Mouse (Mus musculus) kidney, embryonic 16.5 days (tissue): ENCODE data around the gene Mc1r. TPM values are rescaled to one million over a fixed set of nuclear protein-coding genes. Genes with fewer than 3 reads are reported as not detected.

Experiments
- ATAC-seq: fragments of 200-750 bp; cut with Nextera tagmentation; 2 replicates; pipeline ENCODE4 v1.8.0; 2017; ENCODE audit warnings: moderate TSS enrichment; ENCODE audit not compliant: low FRiP score, low TSS enrichment
- H3K27ac ChIP-seq: fragments of 300-500 bp; sonication (generic); 2 replicates; pipeline ENCODE4 v1.5.1; 2014; ENCODE audit warnings: low read length
- H3K27me3 ChIP-seq: fragments of 300-500 bp; sonication (generic); 2 replicates; pipeline ENCODE4 v1.6.1; 2014; ENCODE audit warnings: low read length, control low read depth, mixed read lengths; ENCODE audit not compliant: insufficient read depth
- H3K36me3 ChIP-seq: fragments of 300-500 bp; sonication (generic); 2 replicates; pipeline ENCODE4 v1.6.1; 2014; ENCODE audit warnings: low read length, control low read depth, mixed read lengths; ENCODE audit not compliant: insufficient read depth
- H3K4me1 ChIP-seq: fragments of 300-500 bp; sonication (generic); 2 replicates; pipeline ENCODE4 v1.6.1; 2014; ENCODE audit warnings: low read length, control low read depth, mixed read lengths; ENCODE audit not compliant: insufficient read depth
- H3K4me2 ChIP-seq: fragments of 300-500 bp; sonication (generic); replicated peaks from 2 replicates; pipeline ENCODE4 v1.6.1; 2014; ENCODE audit warnings: low read depth, low read length
- H3K4me3 ChIP-seq: fragments of 300-500 bp; sonication (generic); 2 replicates; pipeline ENCODE4 v1.5.1; 2014; ENCODE audit warnings: mild to moderate bottlenecking, low read length
- H3K9ac ChIP-seq: fragments of 300-500 bp; sonication (generic); replicated peaks from 2 replicates; pipeline ENCODE4 v1.6.1; 2014; ENCODE audit warnings: low read length
- H3K9me3 ChIP-seq: fragments of 300-500 bp; sonication (generic); 2 replicates; pipeline ENCODE4 v1.6.1; 2016; ENCODE audit warnings: low read length, control low read depth
- WGBS: fragments of 180-500 bp; shearing (Covaris S2); extraction: QIAGEN DNeasy Blood & Tissue Kit; methylation state at CpG from one replicate; pipeline ENCODE4 v1.1.7; 2014; 5-methylcytosine and 5-hydroxymethylcytosine counted together
- polyA plus RNA-seq: library from polyadenylated mRNA; unstranded; fragments of >200 nt; fragmentation: Nextera tagmentation; extraction: Ambion mirVana; gene quantifications from 2 replicates; pipeline ENCODE4 v1.2.1, GENCODE M21; 2015

The Mc1r gene
- polyA plus RNA-seq, 1 experiment from 2014 or later: not detected

GRCm38 (mm10) chr8:123454559-123454958 lies 47.7 kb downstream of the Mc1r start:
- Histone ChIP-seq H3K4me1 (no peaks in the 10 kb centered on the region), H3K27ac (no peak overlapping the region), H3K4me2 (no peak overlapping the region), H3K27me3 (no peaks in the 10 kb centered on the region), H3K36me3 (peaks cover 53% of the 10 kb centered on the region), H3K9ac (no peak overlapping the region), H3K9me3 (no peaks in the 10 kb centered on the region), H3K4me3 (no peak overlapping the region)
- no peak for ATAC-seq
- WGBS: 93% methylated on average over 6 of the region's 6 CpGs

Other genes starting within 250 kb of the Mc1r start
- 10.5 and 12.6 TPM in 2 replicates for gene Sult5a1, start 248.8 kb upstream of the Mc1r start, polyA plus RNA-seq
- 9.6 and 11.8 TPM in 2 replicates for gene Dpep1, start 220.9 kb upstream of the Mc1r start, polyA plus RNA-seq
- 138 and 147 TPM in 2 replicates for gene Chmp1a, start 194.3 kb upstream of the Mc1r start, polyA plus RNA-seq
- 5.2 and 7.4 TPM in 2 replicates for gene Spata33, start 194.3 kb upstream of the Mc1r start, polyA plus RNA-seq
- 39.8 and 40.1 TPM in 2 replicates for gene Cdk10, start 182.3 kb upstream of the Mc1r start, polyA plus RNA-seq
- 7.5 and 8.9 TPM in 2 replicates for gene Spata2l, start 170.9 kb upstream of the Mc1r start, polyA plus RNA-seq
- 26.7 and 28.5 TPM in 2 replicates for gene Zfp276, start 152.9 kb upstream of the Mc1r start, polyA plus RNA-seq
- gene Vps9d1, start 152.8 kb upstream of the Mc1r start, polyA plus RNA-seq: 25.8 and 31.7 TPM in 2 replicates
- 36.6 and 43.8 TPM in 2 replicates for gene Fanca, start 88.5 kb upstream of the Mc1r start, polyA plus RNA-seq
- gene Spire2, start 74.4 kb upstream of the Mc1r start, polyA plus RNA-seq: 4.9 and 5.4 TPM in 2 replicates
- gene Tcf25, start 33.4 kb upstream of the Mc1r start, polyA plus RNA-seq: 168 and 175 TPM in 2 replicates
- gene Tubb3, start 4.3 kb downstream of the Mc1r start, polyA plus RNA-seq: 4.8 and 11.2 TPM in 2 replicates
- 43.7 and 44.4 TPM in 2 replicates for gene Def8, start 16.4 kb downstream of the Mc1r start, polyA plus RNA-seq
- 59.4 and 65.9 TPM in 2 replicates for gene Afg3l1, start 70.8 kb downstream of the Mc1r start, polyA plus RNA-seq
- 4.1 and 4.3 TPM in 2 replicates for gene Dbndd1, start 108.4 kb downstream of the Mc1r start, polyA plus RNA-seq
- gene Gas8, start 111.7 kb downstream of the Mc1r start, polyA plus RNA-seq: 38.5 and 39.6 TPM in 2 replicates
- gene Rhou, start 246.8 kb downstream of the Mc1r start, polyA plus RNA-seq: 7.9 TPM in 2 replicates